Mouse (Mus musculus) heart, embryonic 11.5 days (tissue): ENCODE results near the gene Gdf11. TPM values are rescaled to one million over a fixed set of nuclear protein-coding genes. Genes with fewer than 3 reads are reported as not detected.

Source experiments
- ATAC-seq: fragments of 200-750 bp; cut with Nextera tagmentation; replicated peaks from 2 replicates; pipeline ENCODE4 v1.8.0; 2017; ENCODE audit warnings: moderate library complexity; ENCODE audit not compliant: insufficient number of reproducible peaks, low FRiP score, low TSS enrichment
- H3K27ac ChIP-seq: fragments of 300-500 bp; sonication (generic); 2 replicates; pipeline ENCODE4 v1.5.1; 2014; ENCODE audit warnings: mild to moderate bottlenecking, low read depth, low read length
- H3K27me3 ChIP-seq: fragments of 300-500 bp; sonication (generic); 2 replicates; pipeline ENCODE4 v1.6.1; 2014; ENCODE audit warnings: mild to moderate bottlenecking, low read length, mixed read lengths; ENCODE audit not compliant: control insufficient read depth, insufficient read depth
- H3K36me3 ChIP-seq: fragments of 300-500 bp; sonication (generic); 2 replicates; pipeline ENCODE4 v1.6.1; 2014; ENCODE audit warnings: mild to moderate bottlenecking, low read length, moderate library complexity, mixed read lengths; ENCODE audit not compliant: control insufficient read depth, insufficient read depth
- H3K4me1 ChIP-seq: fragments of 300-500 bp; sonication (generic); 2 replicates; pipeline ENCODE4 v1.6.1; 2014; ENCODE audit warnings: low read length; ENCODE audit not compliant: control insufficient read depth, insufficient read depth
- H3K4me2 ChIP-seq: fragments of 300-500 bp; sonication (generic); 2 replicates; pipeline ENCODE4 v1.6.1; 2014; ENCODE audit warnings: mild to moderate bottlenecking, moderate library complexity
- H3K4me3 ChIP-seq: fragments of 300-500 bp; sonication (generic); 2 replicates; pipeline ENCODE4 v1.5.1; 2014; ENCODE audit warnings: low read depth, low read length
- H3K9ac ChIP-seq: fragments of 300-500 bp; sonication (generic); 2 replicates; pipeline ENCODE4 v1.6.1; 2014; ENCODE audit warnings: mild to moderate bottlenecking, low read depth, low read length, moderate library complexity
- H3K9me3 ChIP-seq: fragments of 300-500 bp; sonication (generic); replicated peaks from 2 replicates; pipeline ENCODE4 v1.6.1; 2016; ENCODE audit warnings: low read length; ENCODE audit not compliant: control insufficient read depth
- WGBS: fragments of 180-500 bp; shearing (Covaris S2); extraction: QIAGEN DNeasy Blood & Tissue Kit; methylation state at CpG from one replicate; pipeline ENCODE4 v1.1.7; 2014; ENCODE audit not compliant: insufficient replicate concordance; 5-methylcytosine and 5-hydroxymethylcytosine counted together
- polyA plus RNA-seq: library from polyadenylated mRNA; unstranded; fragments of >200 nt; fragmentation: Nextera tagmentation; extraction: Ambion mirVana; gene quantifications from 2 replicates; pipeline ENCODE4 v1.2.1, GENCODE M21; 2014

Gene Gdf11
- 4.1 and 4.5 TPM in 2 replicates for polyA plus RNA-seq

DNA sequence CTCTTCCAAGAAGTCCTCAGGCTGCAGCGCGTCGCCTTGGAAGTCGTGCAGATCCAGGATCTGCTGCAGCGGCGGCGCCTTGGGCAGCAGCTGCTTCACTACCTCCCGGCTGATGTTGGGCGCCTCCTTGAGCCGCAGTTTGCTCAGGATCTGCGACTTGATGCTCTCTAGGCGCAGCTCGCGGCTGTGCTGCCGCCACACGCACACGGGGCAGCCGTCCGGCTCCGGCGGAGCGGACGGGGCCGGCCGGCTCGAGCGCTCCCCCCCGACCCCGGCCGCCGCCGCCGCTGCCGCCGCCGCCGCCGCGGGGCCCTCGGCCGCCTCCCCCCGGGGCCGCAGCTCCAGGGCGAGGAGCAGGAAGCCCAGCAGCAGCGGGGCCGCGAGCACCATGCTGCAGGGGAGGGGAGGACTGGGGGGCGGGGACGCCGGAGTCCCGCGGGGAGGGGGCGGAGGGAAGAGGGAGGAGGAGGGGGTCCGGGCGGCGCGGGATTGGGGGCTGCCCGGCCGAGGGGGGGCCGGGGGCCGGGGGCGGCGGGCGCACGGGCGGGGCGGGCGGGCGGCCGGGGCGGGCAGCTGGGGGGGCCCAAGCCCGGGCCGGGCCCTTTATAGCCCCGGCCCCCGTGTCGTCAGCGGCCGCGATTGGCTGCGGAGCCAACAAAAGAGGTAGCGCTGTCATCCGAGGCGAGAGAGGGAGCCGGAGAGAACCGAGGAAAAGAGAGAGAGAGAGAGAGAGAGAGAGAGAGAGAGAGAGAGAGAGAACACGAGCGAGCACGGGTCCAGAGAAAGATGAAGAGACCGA is at the start of gene Gdf11:
Gene Gdf11, minus strand, starts transcription at position 423 of the 799 bp plus-strand sequence.
- peak; percentile 60 for ATAC-seq
- Histone ChIP-seq H3K27ac (peak within 1 kb of the TSS; percentile 82), H3K9me3 (no peaks in the 10 kb centered on the region), H3K4me3 (peak within 1 kb of the TSS; percentile 78), H3K4me1 (peaks cover 22% of the 10 kb centered on the region), H3K9ac (peak within 1 kb of the TSS; percentile 82), H3K27me3 (peaks cover 16% of the 10 kb centered on the region; the same call in 1 of the 2 replicates), H3K4me2 (peak within 1 kb of the TSS; percentile 93), H3K36me3 (0 out of 2 replicates have a peak, but pooled peaks cover 2% of the 10 kb centered on the region)
- WGBS, result under 1% methylated on average over 68 of the region's 89 CpGs

DNA sequence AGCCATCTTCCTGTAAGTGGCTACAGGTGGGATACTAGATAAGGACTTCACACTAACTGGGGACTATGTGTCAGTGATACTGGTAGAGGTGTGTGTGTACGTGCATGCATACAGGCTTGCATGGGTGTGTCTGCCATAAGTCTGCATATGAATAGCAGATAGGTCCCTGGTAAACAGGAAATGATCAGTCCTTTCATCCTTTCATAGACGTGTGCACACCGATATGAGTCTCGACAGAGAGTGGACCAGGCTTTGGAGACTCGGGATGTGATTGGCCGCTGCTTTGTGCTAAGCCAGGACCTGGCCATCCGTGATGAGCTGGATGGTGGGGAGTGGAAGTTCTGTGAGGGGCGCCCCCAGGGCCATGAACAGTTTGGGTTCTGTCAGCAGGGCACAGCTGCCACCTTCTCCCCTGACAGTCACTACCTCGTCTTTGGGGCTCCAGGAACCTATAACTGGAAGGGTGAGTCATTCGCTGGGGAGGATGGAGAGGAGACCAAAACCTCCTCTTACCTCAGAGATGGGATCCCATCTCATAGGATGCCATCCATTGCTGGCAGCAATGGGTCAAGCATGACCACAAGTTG is 49.0 kb upstream of the Gdf11 start:
- Histone ChIP-seq H3K36me3 (no peaks in the 10 kb centered on the region), H3K4me2 (no peak overlapping the region), H3K27me3 (peaks cover 6% of the 10 kb centered on the region; the same call in 1 of the 2 replicates), H3K9ac (no peak overlapping the region), H3K4me1 (no peaks in the 10 kb centered on the region), H3K27ac (no peak overlapping the region), H3K9me3 (no peaks in the 10 kb centered on the region), H3K4me3 (no peak overlapping the region)
- WGBS, result 77% methylated on average over 10 of the region's 10 CpGs
- no peak for ATAC-seq

DNA sequence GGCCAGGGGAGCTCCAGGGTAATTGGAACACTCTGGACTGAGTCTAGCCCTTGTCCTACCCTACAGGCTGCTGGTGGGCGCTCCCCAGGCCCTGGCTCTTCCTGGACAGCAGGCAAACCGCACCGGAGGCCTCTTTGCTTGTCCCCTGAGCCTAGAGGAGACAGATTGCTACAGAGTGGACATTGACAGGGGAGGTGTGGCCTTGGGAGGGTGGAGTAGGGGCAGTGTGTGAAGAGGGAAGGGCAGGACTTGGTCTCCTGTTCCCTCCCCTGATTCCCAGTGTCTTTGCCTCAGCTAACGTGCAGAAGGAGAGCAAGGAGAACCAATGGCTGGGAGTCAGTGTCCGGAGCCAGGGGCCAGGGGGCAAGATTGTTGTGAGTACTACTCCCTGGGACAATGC is 47.5 kb upstream of the Gdf11 start:
- Histone ChIP-seq H3K27me3 (peaks cover 17% of the 10 kb centered on the region), H3K4me1 (peaks cover 7% of the 10 kb centered on the region), H3K27ac (no peak overlapping the region), H3K36me3 (no peaks in the 10 kb centered on the region), H3K4me3 (no peak overlapping the region), H3K9ac (no peak overlapping the region), H3K9me3 (no peaks in the 10 kb centered on the region), H3K4me2 (no peak overlapping the region)
- no peak for ATAC-seq
- 47% methylated on average over 5 of the region's 5 CpGs for WGBS

- Histone ChIP-seq H3K9ac (no peak overlapping the region), H3K36me3 (no peaks in the 10 kb centered on the region), H3K4me1 (peaks cover 11% of the 10 kb centered on the region), H3K27me3 (peaks cover 23% of the 10 kb centered on the region), H3K9me3 (no peaks in the 10 kb centered on the region), H3K4me3 (no peak overlapping the region), H3K4me2 (no peak overlapping the region), H3K27ac (no peak overlapping the region)
- WGBS, result 77% methylated on average over 9 of the region's 9 CpGs
- ATAC-seq, result no peak
Observed at GRCm38 (mm10) chr10:128938457-128938856, 46.9 kb upstream of the Gdf11 start.

- no peak for ATAC-seq
- Histone ChIP-seq H3K4me2 (no peak overlapping the region), H3K36me3 (no peaks in the 10 kb centered on the region), H3K27me3 (peaks cover 28% of the 10 kb centered on the region), H3K9ac (no peak overlapping the region), H3K4me3 (no peak overlapping the region), H3K9me3 (no peaks in the 10 kb centered on the region), H3K4me1 (peaks cover 13% of the 10 kb centered on the region), H3K27ac (no peak overlapping the region)
- 63% methylated on average over 12 of the region's 12 CpGs for WGBS
Observed at GRCm38 (mm10) chr10:128937756-128938390, 46.4 kb upstream of the Gdf11 start.

- H3K27ac ChIP-seq, result no peak overlapping the region
- no peak overlapping the region for H3K4me3 ChIP-seq
- H3K36me3 ChIP-seq, result no peaks in the 10 kb centered on the region
- peaks cover 13% of the 10 kb centered on the region for H3K4me1 ChIP-seq
- H3K9me3 ChIP-seq, result no peaks in the 10 kb centered on the region
- peaks cover 33% of the 10 kb centered on the region for H3K27me3 ChIP-seq
- no peak overlapping the region for H3K9ac ChIP-seq
- WGBS, result 71% methylated on average over 8 of the region's 8 CpGs
- no peak for ATAC-seq
- H3K4me2 ChIP-seq, result no peak overlapping the region
Observed at GRCm38 (mm10) chr10:128935826-128936440, 44.4 kb upstream of the Gdf11 start.

DNA sequence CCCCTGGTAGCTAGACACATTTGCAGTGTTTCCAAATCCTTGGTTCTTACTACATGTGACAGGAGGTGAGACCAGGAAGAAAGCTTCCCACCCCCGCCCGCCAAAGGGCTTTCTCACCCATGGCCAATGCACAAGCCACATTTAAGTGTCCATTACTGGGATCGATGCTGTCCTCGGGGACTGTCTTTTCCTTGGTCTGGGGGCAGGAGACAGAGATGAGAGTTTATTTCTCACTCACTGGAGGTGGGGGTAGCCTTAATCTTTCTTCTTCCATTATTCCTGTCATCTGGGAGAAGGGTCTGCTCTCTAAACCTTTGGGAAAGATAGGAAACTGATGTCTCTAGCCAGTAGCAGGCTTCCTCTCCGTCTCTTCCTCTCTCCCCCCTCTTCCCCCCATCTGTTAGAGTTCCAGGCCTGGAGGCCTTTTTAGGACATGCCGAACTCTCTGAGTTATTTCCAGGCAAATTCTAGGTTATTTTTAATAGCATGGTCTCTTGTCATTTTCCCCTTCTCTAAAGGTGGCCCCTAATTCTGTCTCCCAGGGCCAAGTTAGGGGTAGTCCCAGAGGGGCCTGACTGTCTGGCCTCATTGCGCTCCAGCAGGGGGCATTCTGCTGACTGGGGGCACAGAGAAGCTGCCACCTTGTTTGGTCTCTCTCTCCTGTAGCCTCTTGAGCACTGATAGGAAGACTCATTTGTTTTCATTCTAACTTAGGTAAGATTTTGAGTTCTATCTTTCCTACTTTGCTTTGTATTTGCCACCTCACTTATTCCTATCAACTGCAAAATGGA is 43.7 kb upstream of the Gdf11 start:
- H3K9me3 ChIP-seq, result no peaks in the 10 kb centered on the region
- H3K4me1 ChIP-seq, result peaks cover 13% of the 10 kb centered on the region
- ATAC-seq, result no peak
- H3K4me3 ChIP-seq, result no peak overlapping the region
- no peaks in the 10 kb centered on the region for H3K36me3 ChIP-seq
- H3K27ac ChIP-seq, result no peak overlapping the region
- H3K9ac ChIP-seq, result no peak overlapping the region
- WGBS, result 47% methylated on average over 7 of the region's 7 CpGs
- no peak overlapping the region for H3K4me2 ChIP-seq
- peaks cover 33% of the 10 kb centered on the region for H3K27me3 ChIP-seq
